Mouse (Mus musculus): ENCODE data around the gene Ccdc130.
"Not testable (repeated sequence)": the region's sequence is repeated elsewhere in the genome, so short reads cannot be mapped to it uniquely, and the experiment has no call there.

Gene Ccdc130

DNA sequence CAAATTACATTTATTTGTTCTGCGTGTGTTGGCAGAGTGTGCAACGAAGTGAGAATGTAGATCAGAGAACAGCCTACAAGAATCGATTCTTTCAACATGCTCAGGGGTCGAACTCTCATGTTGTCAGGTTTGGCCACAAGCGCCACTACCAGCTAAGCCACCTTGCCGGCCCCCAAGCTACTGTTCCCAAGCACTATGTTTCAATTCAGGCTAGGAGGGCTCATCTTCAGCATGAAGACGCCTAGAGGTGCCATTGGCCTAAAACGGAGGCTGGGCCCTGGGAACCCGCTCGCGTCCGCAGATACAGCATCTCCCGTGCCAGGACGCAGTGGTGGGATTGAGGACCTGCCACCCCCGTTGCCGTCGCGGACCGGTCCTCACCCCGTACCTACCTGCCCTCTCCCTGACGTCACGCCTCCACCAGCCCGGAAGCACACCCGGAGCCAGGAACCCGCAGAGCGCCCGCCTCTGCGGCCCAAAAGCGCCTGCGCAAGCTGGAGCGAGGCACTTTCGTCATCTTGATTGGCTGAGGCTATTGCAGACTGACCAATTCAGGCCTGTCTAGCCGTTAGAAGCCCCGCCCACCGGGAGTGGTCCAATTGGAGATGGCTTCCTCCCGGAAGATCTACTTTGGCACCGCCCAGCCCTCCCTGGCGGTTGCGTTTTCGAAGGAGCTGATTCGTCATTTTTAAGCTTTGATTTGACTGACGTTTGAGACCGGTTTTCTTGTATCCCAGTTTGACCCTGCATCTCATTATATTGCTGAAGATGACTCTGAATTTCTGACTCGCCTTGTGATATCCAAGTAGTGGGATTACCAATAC, at the start of gene Ccdc130:
Gene Ccdc130 (minus strand): TSS at position 431 of the 824 bp plus-strand sequence.
- DNase-seq (ENCODE audit: low read depth, low spot score), result peak; percentile 100

DNA sequence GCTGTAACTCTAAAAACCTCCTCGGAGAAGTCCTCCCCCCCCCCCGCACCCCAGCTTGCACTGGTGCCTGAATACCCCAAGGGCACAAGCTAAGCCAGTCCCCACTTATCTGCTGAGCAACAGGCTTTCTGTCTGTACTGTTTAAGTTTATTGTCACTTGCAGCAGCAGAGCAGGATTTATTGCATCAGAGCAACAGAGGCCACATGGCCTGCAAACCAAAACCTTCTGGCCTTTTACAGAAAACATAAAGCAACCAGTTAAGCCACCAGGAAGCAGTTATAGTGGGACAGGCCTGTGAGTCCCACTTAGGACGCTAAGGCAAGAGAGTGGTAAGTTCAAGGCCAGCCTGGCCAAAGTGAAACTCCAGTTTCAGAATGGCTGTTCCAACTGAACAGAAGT, 38.2 kb upstream of the Ccdc130 start:
- DNase-seq (ENCODE audit: low read depth, low spot score), result no peak

DNA sequence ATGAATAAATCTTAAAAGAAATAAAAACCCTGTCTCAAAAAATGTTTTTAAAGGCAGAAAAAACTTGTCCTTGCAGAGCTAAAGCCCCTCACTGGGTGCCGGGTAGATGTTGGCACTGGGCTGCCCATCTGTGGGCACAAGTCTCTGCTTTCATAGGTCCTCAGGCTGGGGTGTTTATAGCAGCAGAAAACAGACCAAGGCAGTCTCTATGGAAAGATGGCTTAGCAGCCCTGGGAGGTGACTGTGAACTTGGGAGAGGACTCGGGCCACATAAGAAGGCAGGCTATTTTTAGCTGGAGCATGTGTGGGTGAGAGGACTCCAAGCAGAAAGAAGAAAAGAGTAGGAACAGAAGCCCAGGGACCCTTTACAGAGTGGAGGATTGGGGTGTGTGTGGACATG, 33.8 kb upstream of the Ccdc130 start:
- DNase-seq (ENCODE audit: low read depth, low spot score), result no peak

DNA sequence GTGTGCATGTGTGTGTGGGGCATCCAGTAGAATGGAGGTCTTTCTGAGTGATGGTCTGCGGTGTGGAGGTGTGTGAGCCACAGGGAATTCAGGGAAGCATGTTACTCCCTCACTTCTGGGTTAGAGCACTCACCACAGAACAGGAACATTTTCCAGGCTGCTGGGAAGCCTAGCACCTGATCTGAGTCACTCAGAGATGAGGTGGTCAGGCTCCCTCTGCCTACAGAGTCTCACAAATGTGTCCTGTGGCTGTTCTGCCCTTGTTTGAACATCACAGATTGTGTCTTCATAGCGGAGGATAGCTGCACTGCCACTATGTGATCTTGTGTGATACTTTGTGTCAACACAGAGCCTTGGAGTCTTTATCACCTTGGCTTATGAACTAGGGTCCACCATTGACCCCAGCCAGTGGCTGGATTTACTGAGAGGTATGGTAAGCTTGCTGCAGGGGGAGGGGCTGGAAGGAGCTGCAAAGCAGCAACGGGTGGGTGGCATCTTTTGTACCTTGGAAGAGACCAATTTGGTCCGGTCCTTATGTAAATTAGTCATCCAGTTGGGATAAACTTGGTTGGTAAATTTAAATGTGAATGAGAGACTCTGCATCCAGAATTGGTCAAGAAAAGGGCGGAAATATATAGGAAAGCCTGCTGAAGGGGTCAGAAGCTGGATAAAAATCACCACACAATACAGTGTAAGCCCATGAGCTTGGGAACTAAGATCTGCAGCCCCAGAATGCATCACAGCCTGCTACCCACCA, 27.0 kb upstream of the Ccdc130 start:
- DNase-seq (ENCODE audit: low read depth, low spot score), result no peak

DNA sequence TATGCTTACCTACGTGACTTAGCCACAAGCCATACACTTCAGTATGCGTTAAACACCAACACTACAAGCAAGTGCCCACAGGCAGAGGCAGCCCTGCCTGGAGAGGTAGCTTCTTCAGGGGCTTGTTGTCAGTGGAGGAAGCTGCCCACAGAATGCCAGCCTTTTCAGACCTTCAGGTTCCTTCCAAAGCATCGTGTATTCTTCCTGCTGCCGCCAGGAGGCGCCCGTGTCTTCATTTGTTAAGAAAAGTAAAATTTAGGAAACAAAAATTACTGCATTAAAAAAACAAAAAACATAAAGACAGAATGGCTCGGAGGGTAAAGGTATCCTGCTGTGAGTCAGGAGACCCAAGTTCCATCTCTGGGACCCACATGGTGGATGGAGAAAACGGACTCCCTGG, 21.5 kb upstream of the Ccdc130 start:
- DNase-seq (ENCODE audit: low read depth, low spot score), result peak; percentile 51

DNA sequence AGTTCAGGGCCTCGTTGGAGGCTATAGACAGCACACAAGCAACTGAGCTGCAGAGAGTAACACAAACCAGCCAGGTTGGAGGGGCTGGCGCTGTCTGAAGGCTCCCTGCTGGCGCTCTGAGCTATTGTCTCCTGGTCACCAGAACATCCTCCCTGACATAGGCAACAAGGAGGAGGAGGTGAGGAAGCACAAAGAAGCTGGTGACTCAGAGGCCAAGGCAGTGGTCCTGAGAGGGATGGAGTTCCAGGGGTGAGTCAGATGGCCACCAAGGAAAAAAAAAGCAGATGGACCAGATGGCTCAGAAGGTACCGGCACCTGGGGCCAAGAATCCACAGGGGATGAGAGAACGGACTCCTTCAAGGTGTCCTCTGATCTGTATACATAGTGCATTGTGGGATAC, 20.9 kb upstream of the Ccdc130 start:
- no peak for DNase-seq (ENCODE audit: low read depth, low spot score)

DNA sequence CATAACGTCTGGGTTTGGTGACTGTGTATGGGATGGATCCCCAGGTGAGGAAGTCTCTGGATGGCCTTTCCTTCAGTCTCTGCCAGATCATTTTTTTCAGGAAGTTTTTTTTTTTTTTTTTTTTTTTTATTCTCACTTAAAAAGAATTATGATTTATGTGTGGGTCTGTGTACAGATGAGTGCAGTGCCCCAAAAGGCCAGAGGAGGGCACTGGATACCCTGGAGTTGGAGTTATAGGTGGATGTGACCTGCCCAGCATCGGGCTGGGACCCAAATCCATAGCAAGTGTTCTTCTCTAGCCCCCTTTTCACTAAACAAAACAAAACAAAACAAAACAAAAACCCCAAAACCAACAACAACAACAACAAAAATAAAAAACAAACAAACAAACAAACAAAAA, 18.7 kb upstream of the Ccdc130 start:
- DNase-seq (ENCODE audit: low read depth, low spot score), result no peak

DNA sequence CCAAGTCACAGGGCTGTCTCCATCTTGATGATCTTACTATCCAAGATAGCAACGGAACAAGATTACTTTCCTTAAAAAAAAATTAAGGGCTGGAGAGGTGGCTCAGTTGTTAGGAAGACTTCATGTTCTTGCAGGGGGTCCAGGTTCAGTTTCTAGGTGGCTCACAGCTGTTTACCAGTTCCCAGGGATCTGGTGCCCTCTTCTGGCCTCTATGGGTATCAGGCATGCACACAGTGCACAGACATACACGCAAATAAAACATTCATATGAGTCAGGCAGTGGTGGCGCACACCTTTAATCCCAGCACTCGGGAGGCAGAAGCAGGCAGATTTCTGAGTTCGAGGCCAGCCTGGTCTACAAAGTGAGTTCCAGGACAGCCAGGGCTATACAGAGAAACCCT, 15.5 kb upstream of the Ccdc130 start:
- not testable (repeated sequence) for DNase-seq (ENCODE audit: low read depth, low spot score)

DNA sequence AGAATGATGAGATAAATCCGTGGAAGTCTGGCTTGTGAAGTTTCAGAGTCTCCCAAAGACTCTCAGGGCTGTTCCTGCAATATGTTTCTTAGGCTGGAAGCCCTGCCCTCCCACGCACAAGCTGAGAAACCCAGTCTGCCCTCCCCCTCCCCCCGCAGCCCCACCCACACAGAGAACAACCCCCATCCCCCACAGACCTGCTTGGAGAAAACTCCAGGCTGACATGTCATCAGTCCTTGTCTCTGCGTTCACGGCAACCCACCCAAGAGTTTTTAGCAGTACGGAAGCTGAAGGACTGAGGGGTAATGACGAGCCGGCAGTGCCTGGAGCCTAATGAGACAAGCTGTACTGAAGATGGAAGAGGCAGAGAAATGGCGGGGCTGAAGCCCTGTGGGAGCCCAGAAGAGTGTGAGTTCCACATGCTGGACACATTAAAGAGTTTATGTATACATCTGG, 14.5 kb upstream of the Ccdc130 start:
- DNase-seq (ENCODE audit: low read depth, low spot score), result peak; percentile 60

DNA sequence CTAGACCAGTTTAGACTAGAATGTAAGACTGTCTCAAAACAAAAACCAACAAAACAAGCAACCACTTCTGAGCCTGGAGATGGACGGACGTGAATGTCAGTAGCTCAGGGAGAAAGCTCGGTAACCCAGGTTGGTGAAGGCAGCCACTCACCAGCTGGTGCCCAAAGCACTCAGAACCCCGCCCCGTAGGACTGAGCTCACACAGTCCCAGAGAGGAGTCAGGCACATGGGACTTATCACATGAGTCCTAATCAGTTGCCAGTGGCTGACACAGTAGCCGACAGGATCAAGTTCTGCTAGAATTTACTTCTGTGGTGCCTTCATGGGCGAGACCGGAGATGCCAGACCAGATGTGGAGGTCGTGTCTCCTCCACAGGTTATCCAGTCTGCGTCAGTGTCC, 10.6 kb upstream of the Ccdc130 start:
- DNase-seq (ENCODE audit: low read depth, low spot score), result no peak

DNA sequence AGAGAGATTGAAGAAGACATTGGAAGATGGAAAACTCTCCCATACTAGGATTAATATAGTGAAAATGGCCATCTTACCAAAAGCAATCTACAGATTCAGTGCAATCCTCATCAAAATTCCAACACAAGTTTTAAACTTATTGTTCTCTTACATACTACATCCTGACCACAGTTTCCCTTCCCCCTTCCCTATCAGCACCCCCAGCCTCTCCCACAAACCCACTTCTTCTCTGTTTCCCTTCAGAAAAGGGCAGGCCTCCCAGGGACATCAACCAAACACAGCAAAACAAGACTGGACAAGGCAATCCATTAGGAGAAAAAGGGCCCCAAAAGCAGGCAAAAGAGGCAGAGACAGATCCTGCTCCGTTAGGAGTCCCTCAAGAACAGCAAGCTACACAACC, 6.3 kb upstream of the Ccdc130 start:
- DNase-seq (ENCODE audit: low read depth, low spot score), result no peak

DNA sequence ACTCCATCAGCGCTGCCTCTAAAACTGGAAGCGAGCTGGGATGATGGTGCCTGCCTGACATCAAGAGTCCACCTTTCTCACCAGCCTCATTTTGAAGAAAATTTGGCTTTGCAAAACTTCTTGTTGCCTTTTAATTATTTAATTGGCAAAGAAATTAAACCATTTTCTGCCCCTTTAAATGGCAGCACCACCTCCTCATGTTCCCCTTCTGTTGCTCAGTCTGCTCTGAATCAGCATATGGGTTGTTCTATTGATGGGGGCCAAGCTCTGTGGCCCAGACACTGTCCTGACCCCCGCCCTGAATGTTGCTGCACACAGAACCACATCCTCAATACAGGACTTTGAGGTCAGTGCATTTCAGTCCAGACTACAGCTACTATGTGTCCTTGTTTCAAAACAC, 3.8 kb upstream of the Ccdc130 start:
- DNase-seq (ENCODE audit: low read depth, low spot score), result no peak

DNA sequence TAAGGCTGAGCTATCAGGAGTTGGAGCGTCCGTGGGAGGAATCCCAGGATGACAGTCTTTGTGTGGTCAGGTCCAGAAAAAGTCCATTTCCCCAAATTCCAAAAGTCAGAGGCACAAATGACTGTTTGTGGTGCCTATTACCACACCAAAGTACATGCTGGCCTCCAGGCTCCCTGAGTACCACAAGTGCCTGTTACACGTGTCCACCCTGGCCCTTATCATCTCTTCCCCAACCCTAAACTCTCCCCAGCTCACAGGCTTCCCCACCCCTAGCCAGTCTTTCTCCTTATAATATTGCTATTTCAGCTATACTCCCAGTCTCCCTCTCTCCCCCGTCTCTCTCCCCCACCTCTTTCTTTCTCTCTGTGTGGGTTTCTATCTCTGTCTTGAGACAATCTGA, 2.1 kb upstream of the Ccdc130 start:
- DNase-seq (ENCODE audit: low read depth, low spot score), result no peak

DNA sequence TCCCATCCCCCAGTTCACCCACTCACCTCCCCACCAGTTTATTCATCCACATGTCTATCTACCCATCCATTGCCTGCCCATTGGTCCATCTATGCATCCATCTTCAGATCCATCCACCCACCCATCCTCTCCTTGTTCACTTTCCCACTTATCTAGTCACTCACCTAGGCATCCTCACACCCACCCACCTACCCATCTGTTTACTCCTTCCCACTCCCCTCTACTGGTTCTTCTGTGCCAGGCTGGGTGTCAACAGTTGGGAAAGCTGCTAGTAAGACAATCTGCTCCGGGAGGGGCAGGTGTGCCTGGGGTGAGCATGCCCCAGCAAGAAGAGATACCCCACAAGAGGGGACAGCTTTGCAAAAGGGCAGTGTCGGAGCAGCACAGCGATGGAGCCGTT, 9.1 kb downstream of the Ccdc130 start:
- peak; percentile 66 for DNase-seq (ENCODE audit: low read depth, low spot score)

DNA sequence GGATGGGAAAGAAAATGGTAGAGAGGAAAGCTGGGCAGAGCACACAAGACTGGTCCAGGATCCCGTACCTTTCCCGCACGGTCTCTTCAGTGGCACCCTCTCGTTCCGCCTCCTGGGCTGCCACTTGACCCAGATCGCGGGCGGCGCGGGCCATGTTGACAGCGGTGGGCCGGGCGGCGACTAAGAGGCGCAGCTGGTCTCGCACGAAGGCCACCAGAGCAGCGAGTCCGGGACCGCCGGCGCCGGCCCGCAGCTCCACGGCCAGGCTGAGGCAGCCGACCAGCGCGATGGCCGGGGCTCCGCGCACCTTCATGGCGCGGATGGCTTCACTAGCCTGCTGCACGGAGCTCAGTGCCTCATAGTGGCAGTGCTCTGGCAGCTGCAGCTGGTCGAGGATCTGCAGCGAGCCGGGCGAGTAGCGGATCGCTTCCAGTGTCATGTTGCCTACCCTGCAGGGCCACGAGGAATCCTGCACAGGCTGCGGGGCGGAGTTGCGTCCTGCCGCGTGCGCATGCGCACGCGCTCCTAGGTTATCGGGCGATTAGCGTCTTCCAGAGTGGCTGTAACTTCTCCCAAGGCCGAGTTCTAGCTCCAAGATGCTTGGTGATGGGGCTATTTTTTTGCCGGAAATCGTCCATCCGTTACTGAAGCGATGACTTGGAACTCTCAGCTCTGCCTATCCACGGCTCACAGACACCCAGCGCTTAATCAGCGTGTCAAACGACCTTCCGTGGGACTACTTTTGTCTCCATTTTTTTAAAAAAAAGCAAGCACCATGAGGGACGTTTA, 13.2 kb downstream of the Ccdc130 start, which contains the start of gene Mri1:
Gene Mri1 (minus strand): TSS at position 505 of the 789 bp plus-strand sequence.
- peak; percentile 84 for DNase-seq (ENCODE audit: low read depth, low spot score)

DNA sequence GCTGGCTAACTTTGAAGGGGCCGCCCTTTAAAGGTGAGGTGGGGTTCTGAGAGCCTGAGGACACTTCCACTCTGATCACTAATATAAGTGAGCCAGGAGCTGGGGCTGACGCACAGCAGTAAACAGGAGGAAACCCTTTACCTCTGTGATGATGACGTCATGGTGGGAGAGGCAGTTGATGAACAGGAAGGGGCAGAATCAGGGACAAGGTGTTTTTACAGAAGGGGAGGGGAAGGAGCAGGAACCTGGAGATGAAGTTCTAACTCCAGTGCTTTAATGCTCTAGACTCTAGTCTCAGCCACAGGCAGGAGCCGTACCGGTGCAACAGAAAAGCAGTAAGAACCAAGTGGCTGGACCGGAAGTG, 13.7 kb downstream of the Ccdc130 start:
- DNase-seq (ENCODE audit: low read depth, low spot score), result peak; percentile 29

DNA sequence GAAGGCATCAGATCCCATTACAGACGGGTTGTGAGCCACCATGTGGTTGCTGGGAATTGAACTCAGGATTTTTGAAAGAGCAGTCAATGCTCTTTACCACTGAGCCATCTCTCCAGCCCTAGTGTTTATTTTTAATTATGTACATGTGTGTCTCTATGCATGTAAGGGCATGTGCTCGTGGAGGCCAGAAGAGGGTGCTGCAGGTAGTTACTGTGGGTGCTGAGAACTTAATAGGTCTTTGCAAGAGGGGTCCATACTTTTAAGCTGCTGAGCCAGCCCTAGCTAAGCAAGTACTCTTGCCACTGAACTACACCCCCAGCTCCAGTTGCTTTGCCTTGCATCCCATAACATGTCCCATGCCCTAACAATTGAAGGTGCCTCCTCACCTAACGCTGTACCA, 14.3 kb downstream of the Ccdc130 start:
- DNase-seq (ENCODE audit: low read depth, low spot score), result no peak

DNA sequence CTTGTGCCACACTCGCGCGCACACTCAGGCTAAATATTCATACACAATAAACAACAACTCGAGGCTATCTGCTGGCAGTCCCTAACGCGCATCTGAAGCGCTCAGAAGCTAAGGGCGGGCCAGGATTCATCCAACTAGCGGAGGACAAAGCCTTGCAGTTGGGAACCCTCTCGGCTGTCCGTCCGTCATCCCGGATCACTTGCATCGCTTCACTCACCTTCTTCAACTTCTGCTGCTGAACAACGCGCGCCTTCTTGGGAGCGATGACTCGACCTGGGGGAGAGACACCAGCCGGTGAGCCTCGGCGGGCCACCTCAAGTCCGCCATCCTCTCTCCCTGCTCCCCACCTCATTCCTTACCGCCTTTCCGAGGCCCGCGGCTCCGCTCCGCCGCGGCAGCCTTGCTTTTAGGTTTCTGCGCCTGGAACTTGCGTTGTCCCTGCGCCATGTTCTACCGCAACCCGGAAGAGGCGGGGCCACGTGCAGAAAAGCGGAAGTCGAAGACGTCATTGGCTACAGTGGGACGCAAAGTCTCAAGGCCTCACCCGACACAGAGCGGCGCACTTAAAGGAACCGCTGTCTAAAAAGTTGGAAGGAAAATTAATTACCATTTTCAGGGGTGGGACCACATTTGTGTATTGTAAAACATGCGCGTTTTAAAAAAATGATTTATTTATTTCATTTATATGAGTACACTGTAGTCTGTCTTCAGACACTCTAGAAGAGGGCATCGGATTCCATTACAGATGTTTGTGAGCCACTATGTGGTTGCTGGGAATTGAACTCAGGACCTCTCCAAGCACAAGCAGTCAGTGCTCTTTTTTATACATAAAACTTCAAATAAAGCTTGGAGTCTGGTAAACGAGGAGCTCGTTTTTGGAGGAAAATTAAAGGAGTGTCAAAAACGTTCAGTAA, 20.7 kb downstream of the Ccdc130 start, which contains the start of gene D8Ertd738e:
Gene D8Ertd738e (minus strand): TSS at position 463 of the 914 bp plus-strand sequence.
- DNase-seq (ENCODE audit: low read depth, low spot score), result peak; percentile 94

DNA sequence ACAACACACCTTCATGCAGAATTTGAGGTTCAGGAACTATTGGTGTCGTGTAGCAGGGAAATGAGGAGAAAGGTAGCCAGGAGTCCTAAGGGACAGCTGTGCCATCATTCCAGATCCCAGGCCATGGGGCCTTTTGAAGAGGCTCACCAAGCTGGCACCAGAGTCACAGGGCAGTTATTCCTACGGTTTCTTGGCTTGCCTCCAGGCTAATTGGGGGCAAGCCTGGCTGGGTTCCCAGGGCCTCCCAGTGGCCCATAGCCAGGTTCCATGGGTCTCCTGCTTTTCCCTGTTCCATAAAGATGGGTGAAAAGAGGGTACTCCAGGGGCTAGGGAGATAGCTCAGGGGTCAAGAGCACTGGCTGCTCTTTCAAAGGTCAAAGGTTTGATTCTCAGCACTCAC, 28.4 kb downstream of the Ccdc130 start:
- DNase-seq (ENCODE audit: low read depth, low spot score), result no peak

DNA sequence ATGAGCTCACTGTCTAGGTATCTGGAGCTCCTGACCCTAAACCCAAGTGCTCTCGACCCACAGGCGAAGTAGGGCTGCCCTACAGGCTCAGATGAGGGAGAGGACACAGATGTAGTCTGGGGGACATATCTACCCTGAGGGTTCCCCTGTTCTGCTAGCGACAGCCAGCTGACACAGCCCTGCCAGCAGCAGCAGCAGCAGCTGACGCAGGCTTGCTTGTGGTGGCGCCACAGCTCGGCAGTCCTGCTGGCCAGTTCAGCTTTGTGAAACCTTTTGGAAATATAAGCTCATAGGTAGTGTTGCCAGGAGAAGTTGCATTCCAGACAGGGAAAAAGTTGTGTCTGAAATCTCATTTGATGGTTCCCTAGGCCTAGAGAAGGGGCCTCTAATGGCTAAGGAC, 29.0 kb downstream of the Ccdc130 start:
- DNase-seq (ENCODE audit: low read depth, low spot score), result no peak
